Mouse (Mus musculus) liver, postnatal 0 days (tissue): ENCODE measurements around the gene Hyou1.

Source experiments
- CTCF ChIP-seq: sonication (generic); IDR thresholded peaks from 2 replicates; pipeline ENCODE4 v1.5.1; 2016; ENCODE audit warnings: antibody characterized with exemption, low read depth
- EP300 ChIP-seq: IDR thresholded peaks from 2 replicates; pipeline ENCODE4 v1.6.1; 2016; ENCODE audit warnings: antibody characterized with exemption, low read depth, mild to moderate bottlenecking

- TF ChIP-seq EP300 (no peak), CTCF (no peak)
Observed at GRCm38 (mm10) chr9:44330736-44331135, 48.6 kb upstream of the Hyou1 start.
